Mouse (Mus musculus) bone marrow, adult 2 months (tissue): ENCODE data around the gene Nat8f6. TPM values are rescaled to one million over a fixed set of nuclear protein-coding genes. Genes with fewer than 3 reads are reported as not detected.
"Not testable (repeated sequence)": the region's sequence is repeated elsewhere in the genome, so short reads cannot be mapped to it uniquely, and the experiment has no call there.

Experiments
- H3K27ac ChIP-seq: fragments of 200-500 bp; 2 replicates; pipeline ENCODE4 v1.5.1; 2012; ENCODE audit warnings: low read depth, mild to moderate bottlenecking, control low read depth, inconsistent platforms, low read length; ENCODE audit not compliant: control insufficient read depth, poor library complexity, insufficient read depth
- H3K4me1 ChIP-seq: fragments of 200-500 bp; 2 replicates; pipeline ENCODE4 v1.6.1; 2011; ENCODE audit warnings: low read length; ENCODE audit not compliant: control insufficient read depth, insufficient read depth
- H3K4me3 ChIP-seq: fragments of 200-500 bp; replicated peaks from 2 replicates; pipeline ENCODE3; 2011; ENCODE audit warnings: mild to moderate bottlenecking, low read depth, low read length, control low read depth; ENCODE audit not compliant: control insufficient read depth
- CTCF ChIP-seq: fragments of 200-500 bp; IDR thresholded peaks from 2 replicates; pipeline ENCODE4 v1.5.1; 2011; ENCODE audit warnings: low read length, control low read depth; ENCODE audit not compliant: control insufficient read depth, insufficient read depth
- POLR2A ChIP-seq: fragments of 200-500 bp; IDR thresholded peaks from 2 replicates; pipeline ENCODE4 v1.6.1; 2011; ENCODE audit warnings: low read depth, mild to moderate bottlenecking, control low read depth, low read length, borderline replicate concordance; ENCODE audit not compliant: control insufficient read depth
- WGBS: fragments of 180-500 bp; shearing (Covaris S2); methylation state at CpG from one replicate; pipeline ENCODE4 v1.1.7; 2018; 5-methylcytosine and 5-hydroxymethylcytosine counted together
- polyA plus RNA-seq: library from polyadenylated mRNA; stranded (reverse); fragments of >200 nt; gene quantifications from 2 replicates; pipeline ENCODE4 v1.2.4, GENCODE M21; 2011; ENCODE audit warnings: low replicate concordance; ENCODE audit not compliant: missing spikeins, insufficient read depth, insufficient read length

The Nat8f6 gene
- polyA plus RNA-seq, 1 experiment, result not detected

DNA sequence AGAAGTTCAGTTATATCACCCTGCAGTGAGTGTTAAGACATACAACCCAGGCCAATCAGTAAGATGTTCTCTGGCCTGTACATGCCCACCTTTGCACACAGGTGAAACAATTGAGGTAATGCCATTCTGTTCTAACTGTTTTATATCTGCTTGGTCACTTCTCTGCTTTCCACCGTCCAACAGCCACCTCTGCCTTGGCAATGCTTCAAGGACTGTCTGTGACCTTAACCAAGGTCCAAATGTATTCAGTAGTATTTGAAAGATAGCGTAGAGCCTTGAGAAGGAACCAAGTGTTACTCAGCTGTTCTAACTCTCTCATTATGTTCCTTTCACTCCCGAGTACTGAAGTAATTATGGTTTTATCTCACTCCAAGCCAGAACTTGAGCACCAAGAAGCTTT is 41.8 kb upstream of the Nat8f6 start:
- TF ChIP-seq POLR2A (no peak), CTCF (no peak)
- Histone ChIP-seq H3K4me3 (no peak overlapping the region), H3K27ac (no peak overlapping the region), H3K4me1 (no peaks in the 10 kb centered on the region)
- 71% methylated on average over 3 of the region's 3 CpGs for WGBS

DNA sequence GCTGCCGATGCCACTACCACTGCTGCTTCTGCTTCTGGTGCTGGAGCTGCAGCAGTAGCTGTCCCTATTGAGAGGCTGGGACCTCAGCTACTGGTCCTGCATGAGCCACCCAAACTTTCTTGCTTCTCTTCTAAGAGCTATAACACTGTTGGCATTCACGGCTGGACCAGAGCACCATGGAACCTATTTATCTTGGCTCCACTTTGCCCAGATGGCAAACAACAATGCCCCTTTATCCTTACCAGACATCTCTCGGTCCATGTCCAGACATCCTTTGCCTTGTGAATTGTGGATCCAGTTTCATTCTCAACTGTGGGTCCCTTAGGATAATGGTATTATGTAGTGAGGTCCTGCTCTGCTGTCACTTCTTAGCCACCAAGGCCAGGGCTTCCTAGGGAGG is 40.5 kb upstream of the Nat8f6 start:
- H3K4me1 ChIP-seq, result no peaks in the 10 kb centered on the region
- 81% methylated on average over 3 of the region's 3 CpGs for WGBS
- TF ChIP-seq POLR2A (no peak), CTCF (no peak)

DNA sequence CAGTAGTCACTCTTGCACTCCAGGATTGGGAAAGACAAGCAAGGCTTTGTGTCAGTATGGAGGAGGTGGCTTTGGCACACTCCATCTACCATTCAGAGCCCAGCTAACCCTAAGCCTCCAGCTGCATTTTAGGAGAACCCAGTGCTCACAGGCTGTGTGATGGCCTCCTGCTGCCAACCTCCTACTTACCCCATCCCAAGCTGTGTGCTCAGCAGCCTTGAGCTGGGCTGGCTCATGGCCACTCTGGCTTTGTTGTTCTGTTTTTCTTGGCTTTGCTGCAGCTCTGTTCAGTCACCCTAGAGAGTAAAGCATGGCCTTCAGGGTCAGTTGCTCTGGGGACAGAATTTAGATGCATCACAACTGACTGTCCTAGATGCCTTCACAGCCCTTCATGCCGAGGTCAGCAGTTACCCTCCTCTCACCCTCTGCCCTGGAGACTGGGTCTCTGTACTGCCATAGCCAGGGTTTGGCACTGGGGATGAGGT is 35.5 kb upstream of the Nat8f6 start:
- 60% methylated on average over 1 of the region's 1 CpGs for WGBS
- Histone ChIP-seq H3K4me3 (no peak overlapping the region), H3K27ac (no peak overlapping the region), H3K4me1 (no peaks in the 10 kb centered on the region)
- TF ChIP-seq CTCF, result no peak
- TF ChIP-seq POLR2A, result no peak

More for the DNA sequence above, 40.5 kb upstream of the Nat8f6 start:
- Histone ChIP-seq H3K4me3 (no peak overlapping the region), H3K27ac (no peak overlapping the region)

DNA sequence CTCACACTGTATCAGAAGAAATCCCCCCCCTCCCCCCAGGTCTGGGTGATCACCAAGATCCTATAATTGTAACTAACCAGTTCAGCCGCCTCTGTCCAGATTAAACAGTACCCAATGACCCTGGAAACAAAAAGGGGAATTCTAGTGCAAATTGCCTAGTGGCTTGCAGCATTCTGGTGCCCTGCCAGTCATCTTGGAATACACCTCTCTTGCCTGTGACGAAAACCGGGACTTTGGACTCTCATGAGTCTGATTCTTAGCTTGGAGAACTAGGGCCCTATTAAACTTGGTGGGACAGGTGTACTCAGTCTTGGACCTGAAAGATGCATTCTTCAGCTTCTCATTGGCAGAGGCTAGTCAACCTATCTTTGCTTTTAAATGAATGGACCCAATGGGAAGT is 32.7 kb upstream of the Nat8f6 start:
- Histone ChIP-seq H3K4me3 (no peak overlapping the region), H3K4me1 (no peaks in the 10 kb centered on the region), H3K27ac (no peak overlapping the region)
- TF ChIP-seq POLR2A (no peak), CTCF (no peak)
- 76% methylated on average over 3 of the region's 3 CpGs for WGBS

DNA sequence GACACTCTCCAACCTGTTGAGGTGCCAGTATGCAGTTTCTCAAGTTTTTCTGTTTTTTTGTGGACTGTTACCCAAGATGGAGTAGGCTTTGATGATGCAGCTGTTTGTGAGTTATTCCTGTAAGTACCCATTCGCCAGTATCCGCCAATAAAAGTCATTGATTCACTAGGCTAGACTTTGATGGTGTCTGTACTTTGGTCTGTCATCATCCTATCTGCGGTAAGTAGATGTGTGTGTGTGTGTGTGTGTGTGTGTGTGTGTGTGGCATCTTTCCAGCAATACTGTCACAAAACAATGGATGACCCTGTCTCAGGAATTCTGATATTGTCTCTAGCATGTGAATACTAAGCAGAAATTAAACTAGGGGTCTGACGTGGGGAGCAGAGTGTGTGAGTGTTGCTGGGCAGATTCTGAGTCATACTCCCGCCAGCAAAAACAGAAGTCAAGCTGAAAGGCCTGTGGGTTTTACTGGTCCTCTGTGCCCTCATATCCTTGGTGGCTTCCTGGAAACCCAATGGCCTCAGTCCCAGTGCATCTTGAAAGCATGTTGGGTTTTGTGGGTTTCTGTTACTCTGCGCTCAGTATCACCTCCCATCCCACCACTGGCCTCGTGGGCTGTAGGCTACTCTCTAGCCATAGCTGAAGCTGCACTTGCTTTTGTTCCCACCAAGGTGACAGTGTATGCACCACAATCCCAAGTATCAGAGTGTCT is 30.5 kb upstream of the Nat8f6 start:
- 43% methylated on average over 7 of the region's 7 CpGs for WGBS
- H3K4me1 ChIP-seq, result no peaks in the 10 kb centered on the region
- H3K4me3 ChIP-seq, result no peak overlapping the region
- no peak overlapping the region for H3K27ac ChIP-seq
- TF ChIP-seq CTCF, result no peak
- TF ChIP-seq POLR2A, result no peak

DNA sequence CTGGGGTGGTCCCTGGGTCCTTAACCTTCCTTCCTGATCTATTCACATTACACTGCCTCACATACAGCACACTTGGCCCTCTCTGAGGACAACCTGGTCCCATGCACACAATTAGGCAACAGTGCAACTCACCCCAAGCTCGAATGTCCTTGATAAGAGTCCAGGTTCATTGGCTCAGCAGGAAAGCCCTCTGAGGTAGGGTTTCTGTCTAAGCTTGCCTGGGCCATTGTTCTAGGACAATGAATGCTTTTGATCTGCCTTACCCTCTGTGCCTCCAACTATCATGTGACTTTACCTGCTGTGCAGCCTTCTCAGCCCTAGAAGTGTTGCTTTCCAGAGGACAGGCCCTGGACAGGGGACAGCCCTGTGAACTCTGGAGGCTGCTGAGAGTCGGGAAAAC is 28.5 kb upstream of the Nat8f6 start:
- Histone ChIP-seq H3K4me3 (no peak overlapping the region), H3K4me1 (no peaks in the 10 kb centered on the region), H3K27ac (no peak overlapping the region)
- 47% methylated on average over 2 of the region's 2 CpGs for WGBS
- TF ChIP-seq CTCF, result no peak
- TF ChIP-seq POLR2A, result no peak

DNA sequence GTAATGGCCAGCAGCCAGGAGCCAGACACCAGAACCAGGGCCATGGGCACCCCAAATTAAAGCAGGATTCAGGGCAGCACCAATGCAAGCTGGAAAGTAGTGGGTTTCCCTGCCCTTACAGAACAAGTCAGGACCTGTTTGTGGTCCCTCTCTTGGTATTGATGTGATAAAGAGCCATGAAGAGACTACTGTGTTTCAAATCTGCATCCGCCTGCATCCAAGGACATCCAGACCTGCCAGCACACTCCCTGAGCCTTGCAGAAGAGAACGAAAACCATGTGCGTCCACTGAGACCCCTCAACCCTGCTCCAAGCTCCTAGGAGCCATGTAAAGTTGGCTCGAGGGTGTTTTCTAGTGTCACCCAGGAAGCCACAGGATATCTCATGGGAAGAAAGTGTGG is 27.4 kb upstream of the Nat8f6 start:
- 80% methylated on average over 4 of the region's 4 CpGs for WGBS
- no peak overlapping the region for H3K4me3 ChIP-seq
- no peak overlapping the region for H3K27ac ChIP-seq
- TF ChIP-seq POLR2A, result no peak
- TF ChIP-seq CTCF, result no peak
- no peaks in the 10 kb centered on the region for H3K4me1 ChIP-seq

DNA sequence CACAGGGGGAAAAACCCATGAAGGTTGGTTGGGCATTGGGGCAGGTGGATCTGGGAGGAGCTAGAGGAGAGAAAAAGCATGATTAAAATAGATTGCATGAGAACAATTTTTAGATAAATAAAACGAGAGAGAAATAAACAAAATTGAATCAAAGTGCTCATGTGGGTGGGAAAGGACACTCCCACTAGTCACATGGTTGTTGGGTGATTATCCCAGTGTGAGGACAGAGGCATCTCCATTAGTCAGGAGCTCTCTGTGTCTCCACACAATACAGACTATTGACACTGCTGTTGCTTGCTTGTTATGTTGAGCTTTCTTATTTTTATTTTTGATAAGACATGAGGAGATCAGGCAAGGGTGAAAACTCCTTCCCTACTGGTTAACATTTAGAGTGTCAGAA is 26.2 kb upstream of the Nat8f6 start:
- Histone ChIP-seq H3K4me3 (no peak overlapping the region), H3K27ac (no peak overlapping the region), H3K4me1 (no peaks in the 10 kb centered on the region)
- 31% methylated on average over 1 of the region's 1 CpGs for WGBS
- TF ChIP-seq CTCF, result no peak
- TF ChIP-seq POLR2A, result no peak

DNA sequence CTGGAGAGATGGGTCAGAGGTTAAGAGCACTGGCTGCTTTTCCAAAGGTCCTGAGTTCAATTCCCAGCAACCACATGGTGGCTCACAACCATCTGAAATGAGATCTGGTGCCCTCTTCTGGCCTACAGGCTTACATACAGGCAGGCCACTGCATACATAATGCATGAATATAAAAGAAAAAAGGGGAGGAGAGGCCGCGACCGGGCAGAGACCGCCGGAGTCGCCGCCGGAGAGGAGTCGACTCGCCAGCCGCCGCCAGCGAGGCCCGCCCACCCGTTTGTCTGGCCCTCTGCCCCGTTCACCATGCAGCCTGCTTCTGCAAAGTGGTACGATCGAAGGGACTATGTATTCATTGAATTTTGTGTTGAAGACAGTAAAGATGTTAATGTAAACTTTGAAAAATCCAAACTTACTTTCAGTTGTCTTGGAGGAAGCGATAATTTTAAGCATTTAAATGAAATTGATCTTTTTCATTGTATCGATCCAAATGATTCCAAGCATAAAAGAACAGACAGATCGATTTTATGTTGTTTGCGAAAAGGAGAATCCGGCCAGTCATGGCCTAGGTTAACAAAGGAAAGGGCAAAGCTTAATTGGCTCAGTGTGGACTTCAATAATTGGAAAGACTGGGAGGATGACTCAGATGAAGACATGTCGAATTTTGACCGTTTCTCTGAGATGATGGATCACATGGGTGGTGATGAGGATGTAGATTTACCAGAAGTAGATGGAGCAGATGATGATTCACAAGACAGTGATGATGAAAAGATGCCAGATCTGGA is 23.1 kb upstream of the Nat8f6 start:
- 79% methylated on average over 25 of the region's 25 CpGs for WGBS
- not testable (repeated sequence) for H3K4me1 ChIP-seq

More for the DNA sequence above, 23.1 kb upstream of the Nat8f6 start:
- H3K27ac ChIP-seq, H3K4me3 ChIP-seq: not testable (repeated sequence)
